Mouse (Mus musculus) olfactory bulb, adult 2 months (tissue): ENCODE measurements around the gene Leng9. TPM values are rescaled to one million over a fixed set of nuclear protein-coding genes. Genes with fewer than 3 reads are reported as not detected.

Source experiments
- H3K27ac ChIP-seq: fragments of 200-500 bp; 2 replicates; pipeline ENCODE4 v1.5.1; 2012; ENCODE audit warnings: low read depth, low read length; ENCODE audit not compliant: insufficient read depth
- H3K4me1 ChIP-seq: fragments of 200-500 bp; 2 replicates; pipeline ENCODE4 v1.6.1; 2012; ENCODE audit warnings: low read length; ENCODE audit not compliant: control insufficient read depth, insufficient read depth
- H3K4me3 ChIP-seq: fragments of 200-500 bp; 2 replicates; pipeline ENCODE4 v1.5.1; 2012; ENCODE audit warnings: mild to moderate bottlenecking, low read depth, low read length, moderate library complexity; ENCODE audit not compliant: insufficient read depth
- CTCF ChIP-seq: fragments of 200-500 bp; IDR thresholded peaks from 2 replicates; pipeline ENCODE4 v1.5.1; 2012; ENCODE audit warnings: low read depth, mild to moderate bottlenecking, low read length, moderate library complexity; ENCODE audit not compliant: insufficient read depth
- POLR2A ChIP-seq: fragments of 200-500 bp; IDR thresholded peaks from 2 replicates; pipeline ENCODE4 v1.6.1; 2012; ENCODE audit warnings: mild to moderate bottlenecking, low read depth, low read length, moderate library complexity; ENCODE audit not compliant: insufficient read depth
- WGBS: fragments of 180-500 bp; shearing (Covaris S2); methylation state at CpG from one replicate; pipeline ENCODE4 v1.1.7; 2018; 5-methylcytosine and 5-hydroxymethylcytosine counted together
- polyA plus RNA-seq: library from polyadenylated mRNA; stranded (reverse); fragments of >200 nt; gene quantifications from 2 replicates; pipeline ENCODE4 v1.2.4, GENCODE M21; 2012; ENCODE audit warnings: low replicate concordance; ENCODE audit not compliant: missing spikeins, insufficient read depth, insufficient read length

The Leng9 gene
- polyA plus RNA-seq, 1 experiment: not detected

- H3K27ac ChIP-seq: no peak overlapping the region
- 37% methylated on average over 2 of the region's 2 CpGs for WGBS
- TF ChIP-seq POLR2A: no peak
- TF ChIP-seq CTCF: no peak
- no peak overlapping the region for H3K4me3 ChIP-seq
- H3K4me1 ChIP-seq: peaks cover 7% of the 10 kb centered on the region; the same call in 1 of the 2 replicates
Observed at GRCm38 (mm10) chr7:4138181-4138580, 12.0 kb downstream of the Leng9 start.

- Histone ChIP-seq H3K4me1 (peaks cover 7% of the 10 kb centered on the region; the same call in 1 of the 2 replicates), H3K27ac (peak overlapping the region; percentile 70), H3K4me3 (peak overlapping the region; percentile 87)
- TF ChIP-seq CTCF (no peak), POLR2A (no peak)
- 46% methylated on average over 3 of the region's 3 CpGs for WGBS
Observed at GRCm38 (mm10) chr7:4137746-4138145, 12.4 kb downstream of the Leng9 start.

- Histone ChIP-seq H3K27ac (peak within 1 kb of the TSS; percentile 99), H3K4me3 (peak within 1 kb of the TSS; percentile 87), H3K4me1 (peaks cover 7% of the 10 kb centered on the region; the same call in 1 of the 2 replicates)
- TF ChIP-seq CTCF (no peak), POLR2A (peak; percentile 86; the same call in 1 of the 2 replicates)
- under 1% methylated on average over 78 of the region's 78 CpGs for WGBS
Observed at GRCm38 (mm10) chr7:4136771-4137531, 13.2 kb downstream of the Leng9 start, which contains the start of gene Leng8. Leng8 (plus strand) TSS chr7:4137039.

GRCm38 (mm10) chr7:4136404-4136770 lies 13.8 kb downstream of the Leng9 start:
- TF ChIP-seq CTCF (no peak), POLR2A (no peak)
- Histone ChIP-seq H3K4me1 (peaks cover 9% of the 10 kb centered on the region), H3K27ac (peak overlapping the region; percentile 77), H3K4me3 (peak overlapping the region; percentile 87)
- WGBS: under 1% methylated on average over 16 of the region's 16 CpGs

- Histone ChIP-seq H3K27ac (no peak overlapping the region), H3K4me3 (no peak overlapping the region), H3K4me1 (peaks cover 20% of the 10 kb centered on the region)
- WGBS: 53% methylated on average over 5 of the region's 5 CpGs
- TF ChIP-seq CTCF (no peak), POLR2A (no peak)
Observed at GRCm38 (mm10) chr7:4134911-4135310, 15.3 kb downstream of the Leng9 start.

GRCm38 (mm10) chr7:4132998-4133397 lies 17.2 kb downstream of the Leng9 start:
- 77% methylated on average over 7 of the region's 7 CpGs for WGBS
- Histone ChIP-seq H3K4me1 (peaks cover 23% of the 10 kb centered on the region), H3K27ac (peak overlapping the region; percentile 12; the same call in 1 of the 2 replicates), H3K4me3 (no peak overlapping the region)
- TF ChIP-seq CTCF: no peak
- no peak for TF ChIP-seq POLR2A

GRCm38 (mm10) chr7:4132581-4132980 lies 17.6 kb downstream of the Leng9 start:
- H3K4me1 ChIP-seq: peaks cover 26% of the 10 kb centered on the region
- H3K27ac ChIP-seq: 0 out of 2 replicates have a peak overlapping the region, but pooled peaks have one; percentile 17
- no peak for TF ChIP-seq CTCF
- TF ChIP-seq POLR2A: no peak
- no peak overlapping the region for H3K4me3 ChIP-seq
- WGBS: 64% methylated on average over 3 of the region's 3 CpGs

- no peak overlapping the region for H3K4me3 ChIP-seq
- TF ChIP-seq CTCF (no peak), POLR2A (no peak)
- 81% methylated on average over 8 of the region's 8 CpGs for whole genome bisulfite sequencing
- peaks cover 30% of the 10 kb centered on the region for H3K4me1 ChIP-seq
- H3K27ac ChIP-seq: peak overlapping the region; percentile 22; the same call in 1 of the 2 replicates
Observed at GRCm38 (mm10) chr7:4131964-4132363, 18.2 kb downstream of the Leng9 start.

- Histone ChIP-seq H3K4me3 (no peak overlapping the region), H3K4me1 (peaks cover 30% of the 10 kb centered on the region), H3K27ac (peak overlapping the region; percentile 27)
- TF ChIP-seq POLR2A (no peak), CTCF (peak; percentile 68)
- 20% methylated on average over 13 of the region's 13 CpGs for WGBS
Observed at GRCm38 (mm10) chr7:4130686-4131452, 19.3 kb downstream of the Leng9 start.
